Mouse (Mus musculus) C2C12 (cell line): Measurements from ENCODE around the gene Nufip1.

Source experiments
- CEBPB ChIP-seq: IDR thresholded peaks from one replicate; pipeline ENCODE4 v1.6.1; 2011; ENCODE audit warnings: low read depth, mild to moderate bottlenecking, control low read depth, moderate library complexity
- CTCF ChIP-seq: IDR thresholded peaks from one replicate; pipeline ENCODE4 v1.5.1; 2011; ENCODE audit not compliant: control insufficient read depth, insufficient read depth, insufficient read length
- FOSL1 ChIP-seq: IDR thresholded peaks from one replicate; pipeline ENCODE4 v1.8.0; 2011; ENCODE audit warnings: mild to moderate bottlenecking, low read length; ENCODE audit not compliant: poor library complexity, insufficient read depth, severe bottlenecking
- MAX ChIP-seq: IDR thresholded peaks from one replicate; pipeline ENCODE4 v1.6.1; 2011; ENCODE audit warnings: mild to moderate bottlenecking, control low read depth
- MYOD1 ChIP-seq: IDR thresholded peaks from one replicate; pipeline ENCODE4 v1.6.1; 2011; ENCODE audit warnings: low read depth; ENCODE audit not compliant: control insufficient read depth, insufficient read length
- MYOG ChIP-seq: IDR thresholded peaks from one replicate; pipeline ENCODE4 v1.6.1; 2011; ENCODE audit not compliant: control insufficient read depth, insufficient read length; ENCODE audit errors: extremely low read depth
- USF1 ChIP-seq: IDR thresholded peaks from one replicate; pipeline ENCODE4 v1.6.1; 2011; ENCODE audit warnings: low read depth, mild to moderate bottlenecking, control low read depth, moderate library complexity

GRCm38 (mm10) chr14:76074206-76074605 is 36.5 kb upstream of the Nufip1 start:
- TF ChIP-seq MAX, result no peak
- no peak for TF ChIP-seq CTCF
- no peak for TF ChIP-seq USF1
- TF ChIP-seq MYOG, result no peak
- no peak for TF ChIP-seq CEBPB
- TF ChIP-seq MYOD1, result no peak
- TF ChIP-seq FOSL1, result no peak
